ENCODE assay signal across 8 mouse cellular contexts in the genomic region with DNA sequence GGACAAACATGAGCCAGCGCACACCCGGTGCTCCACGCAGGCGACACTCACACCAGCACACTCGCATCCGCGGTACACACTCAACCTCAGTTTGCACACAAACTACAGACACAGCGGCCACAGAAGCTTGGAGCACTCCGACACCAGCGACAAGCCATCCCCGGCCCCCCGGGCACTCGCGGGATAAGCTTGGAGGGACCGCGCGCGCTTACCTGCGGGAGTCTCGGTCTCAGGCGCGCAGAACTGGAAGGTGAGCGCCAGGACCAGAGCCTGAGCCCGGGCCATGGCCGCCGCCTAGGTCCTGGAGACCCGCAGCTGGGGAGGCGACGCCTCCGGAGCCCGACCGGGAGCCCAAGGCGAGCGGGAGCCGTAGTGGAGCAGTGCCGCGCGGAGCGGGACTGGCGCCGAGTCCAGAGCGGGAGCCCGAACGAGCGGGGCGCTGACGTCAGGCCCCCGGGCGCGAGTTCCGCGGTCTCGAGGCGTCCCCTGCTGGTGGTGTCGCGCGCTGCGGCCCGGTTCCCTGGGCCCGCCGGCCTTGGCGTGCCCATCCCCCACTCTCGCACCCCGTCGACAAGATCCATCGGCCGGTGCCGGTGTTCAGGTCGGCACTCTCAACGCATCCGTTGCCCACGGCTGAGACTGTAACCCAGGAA. TPM values are rescaled to one million over a fixed set of nuclear protein-coding genes. Genes with fewer than 3 reads are reported as not detected.
A peak's percentile ranks its signal among the peaks of the same experiment; 100 is the strongest.
DNase-seq lines count a peak whose midpoint lies in the region; ATAC-seq and TF ChIP-seq lines count a peak whose summit lies in the region.

A gene (minus strand): TSS at position 417 of the 653 bp plus-strand sequence.

- H3K27ac ChIP-seq in hindbrain, postnatal 0 days = no peak within 1 kb of the TSS

- 0 out of 2 replicates have a peak, but pooled peaks cover 4% of the 10 kb centered on the region for H3K27me3 ChIP-seq in hindbrain, postnatal 0 days (ENCODE audit: insufficient read depth, low read length)
- peaks cover 77% of the 10 kb centered on the region for H3K27me3 ChIP-seq in megakaryocyte, embryonic 14.5 days (replicated peaks)

- WGBS in hindbrain, postnatal 0 days = 1% methylated on average over 71 of the region's 72 CpGs

- H3K4me2 ChIP-seq in hindbrain, postnatal 0 days (ENCODE audit: low read depth, low read length) = peak within 1 kb of the TSS; percentile 99

- H3K9me3 ChIP-seq in hindbrain, postnatal 0 days (ENCODE audit: low read length) = no peaks in the 10 kb centered on the region
- no peaks in the 10 kb centered on the region for H3K9me3 ChIP-seq in megakaryocyte, embryonic 14.5 days

- H3K9ac ChIP-seq in hindbrain, postnatal 0 days (replicated peaks; ENCODE audit: low read length) = peak within 1 kb of the TSS; percentile 65

- H3K36me3 ChIP-seq in hindbrain, postnatal 0 days (ENCODE audit: insufficient read depth, low read length) = no peaks in the 10 kb centered on the region
- no peaks in the 10 kb centered on the region for H3K36me3 ChIP-seq in megakaryocyte, embryonic 14.5 days (replicated peaks; ENCODE audit: low read length)

- peak; percentile 71 for TF ChIP-seq CTCF in hindbrain, postnatal 0 days (IDR thresholded peaks at IDR 0.05; ENCODE audit: low read depth)

- peak; percentile 83 for DNase-seq in NIH3T3 (ENCODE audit: low read depth)
- DNase-seq in cerebellum, postnatal 25 days = peak; percentile 98 to 99
- DNase-seq in gastrocnemius, adult 8-10 months (ENCODE audit: low spot score in 2 of 2) = peak; percentile 79
- peak; percentile 90 for DNase-seq in hindbrain, postnatal 0 days (ENCODE audit: low spot score)
- peak; percentile 62 to 94 for DNase-seq in left cerebral cortex, adult 8-10 months (ENCODE audit: low spot score in 2 of 2)
- peak; percentile 90 to 93 for DNase-seq in right cerebral cortex, adult 2 months (ENCODE audit: low spot score in 2 of 2)
- peak; percentile 93 for DNase-seq in urinary bladder, postnatal 14 days (ENCODE audit: low spot score)

- peak within 1 kb of the TSS; percentile 59 for H3K4me3 ChIP-seq in hindbrain, postnatal 0 days (ENCODE audit: low read length)
- peak within 1 kb of the TSS; percentile 92 for H3K4me3 ChIP-seq in megakaryocyte, embryonic 14.5 days (replicated peaks)

- H3K4me1 ChIP-seq in hindbrain, postnatal 0 days (ENCODE audit: insufficient read depth, low read length) = no peaks in the 10 kb centered on the region
- H3K4me1 ChIP-seq in megakaryocyte, embryonic 14.5 days = peaks cover 34% of the 10 kb centered on the region

- peak; percentile 85 for ATAC-seq in hindbrain, postnatal 0 days

RNA-seq across cellular contexts. Expression of the gene that starts here (rescaled TPM):
- total RNA-seq in gastrocnemius, adult 8-10 months (2022) = 1 to 10 TPM in 2 of 4 experiments, under 1 TPM in 2; 0.39 to 1.3 (median 0.98) TPM
- 31.2 and 35.9 TPM in 2 replicates for total RNA-seq in hindbrain, postnatal 0 days (2014; rRNA removed)
- polyA plus RNA-seq in hindbrain, postnatal 0 days (2015; fragmentation: Nextera tagmentation; extraction: Ambion mirVana) = 17.3 and 20.0 TPM in 2 replicates
- 10 to 100 TPM; 33.5 to 45.1 (median 43.5) TPM for total RNA-seq in left cerebral cortex, adult 8-10 months (2022)
- 0.07 and 0.39 TPM in 2 replicates for polyA plus RNA-seq in megakaryocyte, embryonic 14.5 days (2012; ENCODE audit: insufficient read depth, low replicate concordance)

Comparison
In these comparisons a context has a peak if more than half of its experiments do, and no peak if none do; other contexts are left out.
1. RNA of the gene that starts here (total RNA-seq): 33.5 to 45.1 TPM in left cerebral cortex, adult 8-10 months and 31.2 to 35.9 TPM in hindbrain, postnatal 0 days; 0.39 to 1.3 TPM in gastrocnemius, adult 8-10 months; every median in the first group is over 10 times any median in the second.
2. RNA of the gene that starts here (polyA plus RNA-seq): 17.3 to 20.0 TPM in hindbrain, postnatal 0 days; 0.07 to 0.39 TPM in megakaryocyte, embryonic 14.5 days; every median in the first group is over 10 times any median in the second.
3. Peak in every context shown above with its lines, with median percentiles within 50 percentile points of each other: DNase-seq.